Mouse (Mus musculus): Measurements from ENCODE around the gene Sh3gl3. TPM values are rescaled to one million over a fixed set of nuclear protein-coding genes. Genes with fewer than 3 reads are reported as not detected.

Gene Sh3gl3
- total and polyA plus RNA-seq, 3 experiments = 0.22 TPM; not detected in 2

DNA sequence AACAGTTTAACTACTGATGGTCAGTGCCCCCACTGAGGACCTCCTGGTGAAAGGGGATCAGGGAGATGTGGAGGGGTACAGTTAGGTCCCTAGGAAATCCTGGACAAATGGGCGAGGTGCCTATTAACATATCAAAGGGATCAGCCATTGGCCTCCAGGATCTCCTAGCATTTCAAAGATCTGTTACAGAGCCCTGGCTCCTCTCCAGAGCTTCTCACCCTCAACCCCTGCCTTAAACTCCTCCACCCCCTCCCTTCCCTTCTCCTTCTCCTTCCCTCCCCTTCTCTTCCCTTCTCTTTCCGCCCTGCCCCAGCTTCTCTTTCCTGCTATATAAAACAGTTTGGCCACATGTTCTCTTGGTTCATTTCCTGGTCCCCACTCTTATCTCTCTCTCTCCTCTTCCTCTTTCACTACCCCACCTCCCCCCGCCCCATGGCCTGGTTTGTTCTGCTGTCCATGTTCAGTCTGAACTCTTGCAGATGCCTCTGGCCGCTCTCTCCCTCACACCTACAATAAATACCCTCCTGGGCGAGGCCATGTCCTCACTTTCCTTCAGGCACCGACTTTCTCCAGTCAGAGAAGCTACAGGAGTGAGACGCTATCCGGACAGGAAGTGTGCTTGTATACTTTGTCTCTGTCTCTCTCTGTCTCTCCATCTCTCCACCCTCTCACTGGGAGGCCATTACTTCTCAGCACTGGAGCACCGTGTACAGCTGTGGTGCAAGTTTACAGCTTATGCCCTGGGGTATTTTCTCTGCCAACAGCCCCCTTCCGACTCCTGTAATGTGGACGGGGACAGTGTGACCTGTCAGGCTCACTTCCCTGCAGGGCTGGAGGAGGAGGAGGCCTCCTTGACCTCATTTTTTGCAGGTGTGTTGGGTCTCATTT is 60.6 kb downstream of the Sh3gl3 start:
- Histone ChIP-seq H3K9me3 (replicated peaks) (peaks cover 45% of the 10 kb centered on the region), H3K4me3 (ENCODE audit: low read depth, low read length) (no peak overlapping the region), H3K27me3 (ENCODE audit: insufficient read depth, low read length) (no peaks in the 10 kb centered on the region), H3K4me1 (ENCODE audit: insufficient read depth, low read depth, low read length) (no peaks in the 10 kb centered on the region), H3K36me3 (replicated peaks) (no peaks in the 10 kb centered on the region)
- no peak for ATAC-seq (ENCODE audit: extremely low read depth, insufficient number of reproducible peaks, low FRiP score, poor library complexity, severe bottlenecking)
- no peak for DNase-seq (ENCODE audit: low spot score)
- TF ChIP-seq GATA1 (IDR thresholded peaks at IDR 0.05; ENCODE audit: borderline replicate concordance, low read length) (no peak), POLR2AphosphoS5 (IDR thresholded peaks at IDR 0.05; ENCODE audit: insufficient replicate concordance, low read depth, low read length) (no peak), TAL1 (conservative IDR thresholded peaks at IDR 0.05; ENCODE audit: low read depth, low read length) (no peak), CTCF (IDR thresholded peaks at IDR 0.05; ENCODE audit: low read depth, low read length) (no peak), GATA2 (IDR thresholded peaks at IDR 0.05; ENCODE audit: borderline replicate concordance, low read depth, low read length) (no peak)

DNA sequence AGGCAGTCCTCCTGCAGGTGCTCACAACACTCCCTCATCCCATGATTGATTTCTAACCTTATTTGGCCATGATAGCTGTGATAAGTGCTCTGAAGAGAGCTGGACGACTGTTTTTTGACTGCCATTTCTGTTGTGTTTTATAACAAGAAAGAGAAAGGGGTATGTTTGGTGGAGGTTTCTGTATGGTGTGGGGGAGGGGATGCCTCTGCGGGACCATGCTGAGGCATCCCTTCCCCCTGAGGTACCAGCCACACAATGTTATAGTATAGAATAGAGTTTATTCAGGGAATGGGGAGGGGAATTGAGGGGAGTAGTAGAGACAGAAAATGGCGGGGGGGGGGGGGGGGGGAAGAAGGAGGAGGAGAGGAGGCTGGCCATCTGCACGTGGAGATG is 61.3 kb downstream of the Sh3gl3 start:
- no peak overlapping the region for H3K4me3 ChIP-seq (ENCODE audit: low read depth, low read length)

GRCm38 (mm10) chr7:82235486-82235885 is 61.8 kb downstream of the Sh3gl3 start:
- Histone ChIP-seq H3K4me1 (ENCODE audit: insufficient read depth, low read depth, low read length) (no peaks in the 10 kb centered on the region), H3K27me3 (ENCODE audit: insufficient read depth, low read length) (no peaks in the 10 kb centered on the region), H3K4me3 (ENCODE audit: low read depth, low read length) (no peak overlapping the region), H3K9me3 (replicated peaks) (peaks cover 50% of the 10 kb centered on the region), H3K36me3 (replicated peaks) (no peaks in the 10 kb centered on the region)
- no peak for DNase-seq (ENCODE audit: low spot score)
- no peak for ATAC-seq (ENCODE audit: extremely low read depth, insufficient number of reproducible peaks, low FRiP score, poor library complexity, severe bottlenecking)
- no peak for TF ChIP-seq CTCF (IDR thresholded peaks at IDR 0.05; ENCODE audit: low read depth, low read length)
- TF ChIP-seq GATA1 (IDR thresholded peaks at IDR 0.05; ENCODE audit: borderline replicate concordance, low read length) = no peak
- TF ChIP-seq TAL1 (conservative IDR thresholded peaks at IDR 0.05; ENCODE audit: low read depth, low read length) = no peak
- no peak for TF ChIP-seq GATA2 (IDR thresholded peaks at IDR 0.05; ENCODE audit: borderline replicate concordance, low read depth, low read length)
- no peak for TF ChIP-seq POLR2AphosphoS5 (IDR thresholded peaks at IDR 0.05; ENCODE audit: insufficient replicate concordance, low read depth, low read length)

More for the DNA sequence above, 61.3 kb downstream of the Sh3gl3 start:
- ATAC-seq (ENCODE audit: extremely low read depth, insufficient number of reproducible peaks, low FRiP score, poor library complexity, severe bottlenecking) = no peak
- TF ChIP-seq GATA1 (IDR thresholded peaks at IDR 0.05; ENCODE audit: borderline replicate concordance, low read length) = no peak
- no peak for TF ChIP-seq POLR2AphosphoS5 (IDR thresholded peaks at IDR 0.05; ENCODE audit: insufficient replicate concordance, low read depth, low read length)
- no peak for TF ChIP-seq GATA2 (IDR thresholded peaks at IDR 0.05; ENCODE audit: borderline replicate concordance, low read depth, low read length)
- no peak for TF ChIP-seq CTCF (IDR thresholded peaks at IDR 0.05; ENCODE audit: low read depth, low read length)
- no peak for TF ChIP-seq TAL1 (conservative IDR thresholded peaks at IDR 0.05; ENCODE audit: low read depth, low read length)
- Histone ChIP-seq H3K9me3 (replicated peaks) (peaks cover 45% of the 10 kb centered on the region), H3K36me3 (replicated peaks) (no peaks in the 10 kb centered on the region), H3K27me3 (ENCODE audit: insufficient read depth, low read length) (no peaks in the 10 kb centered on the region), H3K4me1 (ENCODE audit: insufficient read depth, low read depth, low read length) (no peaks in the 10 kb centered on the region)
- no peak for DNase-seq (ENCODE audit: low spot score)

DNA sequence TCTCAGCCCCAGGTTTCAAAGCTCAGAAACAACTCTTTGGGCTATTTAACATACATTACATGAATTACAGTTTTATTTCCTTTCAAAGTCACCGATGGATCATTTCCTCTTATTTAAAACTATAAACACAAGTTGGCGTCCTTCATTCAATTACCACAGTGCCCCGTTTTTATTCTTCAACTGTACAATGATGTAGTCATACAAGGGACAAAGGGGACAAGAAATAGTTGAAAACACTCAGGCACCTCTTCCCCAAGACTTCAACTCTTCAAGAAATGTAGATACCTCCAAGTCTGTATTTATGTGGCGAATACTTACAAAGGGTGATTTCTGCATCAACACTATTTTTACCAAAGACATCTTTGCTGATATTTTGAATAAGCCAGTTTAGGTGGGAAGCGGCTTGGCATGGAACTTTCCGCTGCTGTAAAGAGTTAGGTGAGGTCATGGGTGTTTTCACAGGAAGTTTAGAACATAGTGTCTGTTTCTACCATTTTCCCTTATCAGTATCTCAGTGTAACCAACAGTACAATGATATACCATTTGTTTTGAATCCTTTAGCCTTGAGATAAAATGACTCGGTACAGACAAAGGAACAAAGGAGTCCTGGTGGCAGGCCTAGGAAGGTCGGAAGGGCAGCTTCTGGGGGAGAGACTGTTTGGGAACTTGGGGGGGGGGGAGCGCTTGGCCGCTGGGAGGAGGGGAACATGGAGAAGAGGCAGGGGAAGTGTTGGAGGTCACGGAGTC is 62.7 kb downstream of the Sh3gl3 start:
- Histone ChIP-seq H3K27me3 (ENCODE audit: insufficient read depth, low read length) (no peaks in the 10 kb centered on the region), H3K36me3 (replicated peaks) (no peaks in the 10 kb centered on the region), H3K4me3 (ENCODE audit: low read depth, low read length) (no peak overlapping the region), H3K9me3 (replicated peaks) (peaks cover 49% of the 10 kb centered on the region), H3K4me1 (ENCODE audit: insufficient read depth, low read depth, low read length) (no peaks in the 10 kb centered on the region)
- DNase-seq (ENCODE audit: low spot score) (no peak), ATAC-seq (ENCODE audit: extremely low read depth, insufficient number of reproducible peaks, low FRiP score, poor library complexity, severe bottlenecking) (no peak)
- no peak for TF ChIP-seq TAL1 (conservative IDR thresholded peaks at IDR 0.05; ENCODE audit: low read depth, low read length)
- no peak for TF ChIP-seq GATA1 (IDR thresholded peaks at IDR 0.05; ENCODE audit: borderline replicate concordance, low read length)

DNA sequence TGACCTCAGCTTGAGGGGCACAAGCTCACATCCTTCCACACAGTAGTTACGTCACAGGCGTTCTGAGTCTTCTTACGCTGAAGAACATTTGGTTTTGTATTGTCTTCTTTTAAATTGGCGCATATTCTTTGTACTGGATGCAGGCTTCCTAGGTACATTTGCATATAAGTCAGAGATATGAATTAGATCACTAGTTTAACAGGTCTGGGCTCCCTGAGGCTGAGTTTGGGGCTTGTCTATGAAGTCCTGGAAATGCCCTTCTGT is 63.2 kb downstream of the Sh3gl3 start:
- peaks cover 44% of the 10 kb centered on the region for H3K9me3 ChIP-seq (replicated peaks)
- H3K4me3 ChIP-seq (ENCODE audit: low read depth, low read length) = no peak overlapping the region
- no peak for ATAC-seq (ENCODE audit: extremely low read depth, insufficient number of reproducible peaks, low FRiP score, poor library complexity, severe bottlenecking)
- no peaks in the 10 kb centered on the region for H3K36me3 ChIP-seq (replicated peaks)
- H3K4me1 ChIP-seq (ENCODE audit: insufficient read depth, low read depth, low read length) = no peaks in the 10 kb centered on the region
- H3K27me3 ChIP-seq (ENCODE audit: insufficient read depth, low read length) = no peaks in the 10 kb centered on the region
- DNase-seq (ENCODE audit: low spot score) = no peak
- TF ChIP-seq CTCF (IDR thresholded peaks at IDR 0.05; ENCODE audit: low read depth, low read length) (no peak), POLR2AphosphoS5 (IDR thresholded peaks at IDR 0.05; ENCODE audit: insufficient replicate concordance, low read depth, low read length) (no peak), GATA1 (IDR thresholded peaks at IDR 0.05; ENCODE audit: borderline replicate concordance, low read length) (no peak), GATA2 (IDR thresholded peaks at IDR 0.05; ENCODE audit: borderline replicate concordance, low read depth, low read length) (no peak), TAL1 (conservative IDR thresholded peaks at IDR 0.05; ENCODE audit: low read depth, low read length) (no peak)

GRCm38 (mm10) chr7:82240424-82241240 is 67.0 kb downstream of the Sh3gl3 start:
- peaks cover 42% of the 10 kb centered on the region for H3K9me3 ChIP-seq (replicated peaks)
- ATAC-seq (ENCODE audit: extremely low read depth, insufficient number of reproducible peaks, low FRiP score, poor library complexity, severe bottlenecking) (no peak), DNase-seq (ENCODE audit: low spot score) (no peak)
- no peaks in the 10 kb centered on the region for H3K27me3 ChIP-seq (ENCODE audit: insufficient read depth, low read length)
- no peak for TF ChIP-seq GATA1 (IDR thresholded peaks at IDR 0.05; ENCODE audit: borderline replicate concordance, low read length)
- no peak overlapping the region for H3K4me3 ChIP-seq (ENCODE audit: low read depth, low read length)
- no peaks in the 10 kb centered on the region for H3K4me1 ChIP-seq (ENCODE audit: insufficient read depth, low read depth, low read length)
- H3K36me3 ChIP-seq (replicated peaks) = no peaks in the 10 kb centered on the region
